Mouse (Mus musculus) hindbrain, embryonic 14.5 days (tissue): ENCODE results near the gene Iqschfp. TPM values are rescaled to one million over a fixed set of nuclear protein-coding genes. Genes with fewer than 3 reads are reported as not detected.

Experiments used
- ATAC-seq: fragments of 200-750 bp; cut with Nextera tagmentation; 2 replicates; pipeline ENCODE4 v1.8.0; 2017; ENCODE audit warnings: moderate number of reproducible peaks, mild to moderate bottlenecking, moderate TSS enrichment, moderate library complexity; ENCODE audit not compliant: low FRiP score
- DNase-seq: peaks from one replicate; pipeline ENCODE4 v3.0.0-alpha.2; 2015; ENCODE audit warnings: low spot score
- H3K27ac ChIP-seq: fragments of 300-500 bp; sonication (generic); 2 replicates; pipeline ENCODE4 v1.5.1; 2014; ENCODE audit warnings: mild to moderate bottlenecking, moderate library complexity
- H3K27me3 ChIP-seq: fragments of 300-500 bp; sonication (generic); 2 replicates; pipeline ENCODE4 v1.6.1; 2014; ENCODE audit warnings: mild to moderate bottlenecking, low read length, mixed read lengths; ENCODE audit not compliant: control insufficient read depth, insufficient read depth
- H3K36me3 ChIP-seq: fragments of 300-500 bp; sonication (generic); replicated peaks from 2 replicates; pipeline ENCODE4 v1.6.1; 2014; ENCODE audit not compliant: control insufficient read depth, insufficient read depth
- H3K4me1 ChIP-seq: fragments of 300-500 bp; sonication (generic); replicated peaks from 2 replicates; pipeline ENCODE4 v1.6.1; 2014; ENCODE audit warnings: antibody characterized with exemption, low read length, mixed read lengths; ENCODE audit not compliant: control insufficient read depth, insufficient read depth
- H3K4me2 ChIP-seq: fragments of 300-500 bp; sonication (generic); replicated peaks from 2 replicates; pipeline ENCODE4 v1.6.1; 2014; ENCODE audit warnings: mild to moderate bottlenecking, moderate library complexity
- H3K4me3 ChIP-seq: fragments of 300-500 bp; sonication (generic); replicated peaks from 2 replicates; pipeline ENCODE4 v1.5.1; 2014; ENCODE audit warnings: mild to moderate bottlenecking, low read length
- H3K9ac ChIP-seq: fragments of 300-500 bp; sonication (generic); 2 replicates; pipeline ENCODE4 v1.6.1; 2014
- H3K9me3 ChIP-seq: fragments of 300-500 bp; sonication (generic); 2 replicates; pipeline ENCODE4 v1.6.1; 2016; ENCODE audit warnings: low read length; ENCODE audit not compliant: control insufficient read depth
- WGBS: fragments of 180-500 bp; shearing (Covaris S2); extraction: QIAGEN DNeasy Blood & Tissue Kit; methylation state at CpG from one replicate; pipeline ENCODE4 v1.1.7; 2014; 5-methylcytosine and 5-hydroxymethylcytosine counted together
- polyA plus RNA-seq: library from polyadenylated mRNA; unstranded; fragments of >200 nt; fragmentation: Nextera tagmentation; extraction: Ambion mirVana; gene quantifications from 2 replicates; pipeline ENCODE4 v1.2.1, GENCODE M21; 2014

Gene Iqschfp
- polyA plus RNA-seq, 1 experiment from 2014 or later = 7.5 TPM

DNA sequence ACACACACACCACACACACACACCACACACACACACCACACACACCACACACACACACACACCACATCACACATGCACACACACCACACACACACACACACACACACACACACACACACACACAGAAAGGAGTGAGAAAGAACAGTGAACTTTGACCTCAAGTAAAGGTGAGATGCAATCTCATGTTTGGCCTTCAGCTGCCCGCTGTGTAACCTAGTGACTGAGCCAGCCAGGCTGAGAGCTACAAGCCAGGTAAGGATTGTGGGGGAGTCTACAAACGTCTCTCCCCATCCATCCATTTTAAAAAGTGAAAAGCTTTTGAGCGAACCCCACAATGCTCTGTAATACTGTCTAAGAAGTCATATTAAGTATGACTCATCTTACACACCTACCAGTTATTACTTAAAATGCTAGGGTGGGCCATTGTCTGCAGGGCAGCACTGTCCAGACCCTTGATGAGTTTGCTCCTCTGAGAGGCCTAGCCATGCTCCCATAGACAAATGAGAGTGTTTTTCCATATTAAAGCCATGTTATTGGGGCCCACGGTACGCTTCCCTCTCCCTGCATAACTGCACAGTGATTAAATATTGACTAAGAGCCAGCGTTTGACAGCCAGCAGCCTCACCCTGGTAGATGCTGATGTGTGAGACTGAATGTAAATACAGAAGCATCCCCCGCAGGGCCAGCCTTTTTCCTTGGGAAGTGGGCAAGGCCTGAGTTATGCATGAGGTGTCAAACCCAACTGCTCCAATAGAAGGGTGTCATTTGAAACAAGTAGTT lies 621.5 kb downstream of the Iqschfp start:
- no peaks in the 10 kb centered on the region for H3K36me3 ChIP-seq
- H3K4me3 ChIP-seq = no peak overlapping the region
- ATAC-seq (peak; percentile 77), DNase-seq (no peak)
- 0 out of 2 replicates have a peak overlapping the region, but pooled peaks have one; percentile 49 for H3K27ac ChIP-seq
- H3K9me3 ChIP-seq = no peaks in the 10 kb centered on the region
- 38% methylated on average over 7 of the region's 7 CpGs for WGBS
- no peak overlapping the region for H3K4me2 ChIP-seq
- H3K9ac ChIP-seq = no peak overlapping the region
- H3K4me1 ChIP-seq = peaks cover 3% of the 10 kb centered on the region; the same call in 1 of the 2 replicates
- no peaks in the 10 kb centered on the region for H3K27me3 ChIP-seq

DNA sequence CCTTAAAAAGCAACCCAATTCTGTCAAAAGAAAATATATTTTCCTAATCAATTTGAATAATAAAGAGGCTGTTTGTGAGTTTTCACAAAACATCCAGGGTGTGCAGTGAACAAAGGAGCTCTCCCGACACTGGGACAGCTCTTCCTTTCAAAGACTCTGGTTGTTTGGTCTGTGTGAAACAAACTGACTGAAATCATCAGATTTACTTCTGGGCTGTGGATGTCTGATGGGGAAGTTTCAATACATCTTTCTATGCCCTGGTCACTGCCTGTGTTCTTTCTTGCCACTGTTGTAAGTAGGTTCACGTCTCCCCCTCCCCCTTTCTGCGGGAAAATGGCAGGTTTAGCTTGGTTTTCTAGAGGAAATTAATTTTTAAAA lies 622.1 kb downstream of the Iqschfp start:
- ATAC-seq (peak; percentile 46), DNase-seq (no peak)
- Histone ChIP-seq H3K4me1 (no peaks in the 10 kb centered on the region; the same call in 1 of the 2 replicates), H3K9ac (no peak overlapping the region), H3K9me3 (no peaks in the 10 kb centered on the region), H3K27me3 (no peaks in the 10 kb centered on the region), H3K4me2 (no peak overlapping the region), H3K4me3 (no peak overlapping the region), H3K36me3 (no peaks in the 10 kb centered on the region), H3K27ac (no peak overlapping the region)
- WGBS = 48% methylated on average over 3 of the region's 3 CpGs

DNA sequence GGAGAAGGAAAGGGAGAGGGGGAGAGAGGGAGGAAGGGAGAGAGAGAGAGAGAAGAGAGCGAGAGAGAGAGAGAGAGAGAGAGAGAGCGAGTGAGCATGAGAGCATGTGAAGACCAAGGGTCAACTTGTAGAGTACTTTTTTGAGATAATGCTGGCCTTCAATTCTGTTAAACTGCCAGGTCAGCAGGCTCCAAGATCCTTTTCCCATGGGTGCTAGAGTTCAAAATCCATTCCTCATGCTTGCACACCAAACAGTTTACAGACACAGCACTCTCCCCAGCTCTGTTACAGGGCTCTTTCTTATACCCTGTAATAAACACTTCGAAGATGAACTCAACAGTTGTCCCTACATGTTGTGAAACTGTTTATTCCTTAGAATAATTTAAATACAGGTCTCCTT lies 622.7 kb downstream of the Iqschfp start:
- no peaks in the 10 kb centered on the region for H3K9me3 ChIP-seq
- ATAC-seq (no peak), DNase-seq (no peak)
- no peak overlapping the region for H3K27ac ChIP-seq
- H3K4me2 ChIP-seq = no peak overlapping the region
- no peaks in the 10 kb centered on the region for H3K27me3 ChIP-seq
- no peaks in the 10 kb centered on the region for H3K36me3 ChIP-seq
- H3K9ac ChIP-seq = no peak overlapping the region
- no peak overlapping the region for H3K4me3 ChIP-seq
- H3K4me1 ChIP-seq = no peaks in the 10 kb centered on the region; the same call in 1 of the 2 replicates
- 90% methylated on average over 3 of the region's 3 CpGs for WGBS

DNA sequence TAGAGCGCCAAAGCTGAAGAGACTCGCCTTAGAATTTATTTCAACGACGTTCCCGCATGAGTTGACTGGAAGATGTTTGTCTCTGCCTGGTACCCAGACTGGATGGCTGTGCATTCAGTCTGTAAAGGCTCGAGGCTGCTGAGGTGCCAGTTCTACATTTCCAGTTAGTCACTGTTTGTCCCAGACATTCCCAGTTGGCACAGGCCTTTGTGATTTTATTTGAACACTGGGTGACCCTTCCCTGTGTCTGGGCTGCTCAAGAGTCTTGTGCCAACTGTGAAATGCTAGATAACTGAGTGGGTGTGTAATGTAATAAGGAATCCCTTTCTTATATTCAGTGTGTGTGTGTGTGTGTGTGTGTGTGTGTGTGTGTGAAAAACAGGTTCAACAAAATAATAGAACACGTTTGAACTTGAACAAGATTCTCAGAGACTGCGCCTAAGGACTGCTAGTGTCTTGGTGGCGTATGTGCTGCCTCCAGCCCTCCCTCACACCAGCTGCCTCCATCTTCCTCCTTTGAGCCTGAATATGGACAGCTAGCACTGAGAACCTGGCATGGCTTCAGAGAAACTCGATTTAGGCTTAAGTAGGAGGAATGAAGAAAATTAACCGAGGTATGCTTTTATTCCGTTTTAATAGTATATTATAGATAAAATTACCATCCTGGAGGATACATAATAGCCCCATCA lies 624.5 kb downstream of the Iqschfp start:
- Histone ChIP-seq H3K27ac (no peak overlapping the region), H3K9me3 (no peaks in the 10 kb centered on the region), H3K27me3 (no peaks in the 10 kb centered on the region), H3K4me3 (no peak overlapping the region), H3K36me3 (no peaks in the 10 kb centered on the region), H3K9ac (no peak overlapping the region), H3K4me2 (no peak overlapping the region), H3K4me1 (no peaks in the 10 kb centered on the region; the same call in 1 of the 2 replicates)
- no peak for ATAC-seq
- DNase-seq = no peak
- WGBS = 70% methylated on average over 12 of the region's 12 CpGs

DNA sequence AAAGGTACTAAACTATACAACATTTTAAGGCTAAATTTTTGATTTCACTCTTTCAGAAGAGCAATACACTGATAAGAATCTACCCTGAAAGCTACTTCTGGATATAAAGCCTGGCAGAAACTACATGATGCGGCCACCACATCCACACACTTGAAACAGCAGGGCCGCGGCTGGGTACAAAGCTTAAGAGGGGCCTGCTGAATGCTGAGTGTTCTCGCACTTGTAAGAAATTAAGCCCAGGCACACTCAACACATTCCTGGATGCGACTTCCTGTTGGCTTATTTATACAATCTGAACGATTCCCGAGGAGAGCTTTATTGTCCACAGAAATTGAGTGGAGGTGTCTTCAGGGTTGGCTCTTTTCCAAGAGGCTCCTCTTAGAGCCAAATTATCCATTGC lies 625.2 kb downstream of the Iqschfp start:
- H3K4me3 ChIP-seq = no peak overlapping the region

DNA sequence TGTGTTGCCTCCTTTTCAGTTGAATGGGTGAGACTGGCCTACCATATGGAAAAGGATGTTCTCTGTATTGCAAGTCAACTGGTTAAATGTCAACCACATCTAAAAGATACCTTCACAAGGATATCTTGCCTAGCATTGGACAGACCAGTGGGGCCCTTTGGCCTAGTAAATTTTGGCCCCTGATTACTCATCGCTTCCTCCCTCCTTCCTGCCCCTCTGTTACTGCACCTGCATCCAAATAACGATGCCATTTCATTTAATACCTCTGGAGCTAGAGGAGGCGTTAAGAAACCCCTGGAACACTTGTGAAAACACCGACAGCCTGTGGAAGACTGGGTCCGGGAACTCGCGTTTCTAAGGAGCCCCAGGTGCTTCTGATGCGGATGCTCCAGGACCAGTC lies 626.0 kb downstream of the Iqschfp start:
- no peak for ATAC-seq
- H3K9ac ChIP-seq = no peak overlapping the region
- H3K4me2 ChIP-seq = no peak overlapping the region
- H3K4me1 ChIP-seq = no peaks in the 10 kb centered on the region; the same call in 1 of the 2 replicates
- H3K36me3 ChIP-seq = no peaks in the 10 kb centered on the region
- no peaks in the 10 kb centered on the region for H3K27me3 ChIP-seq
- 88% methylated on average over 8 of the region's 8 CpGs for WGBS
- no peak overlapping the region for H3K4me3 ChIP-seq
- no peak for DNase-seq
- no peak overlapping the region for H3K27ac ChIP-seq
- H3K9me3 ChIP-seq = no peaks in the 10 kb centered on the region

More for the DNA sequence above, 625.2 kb downstream of the Iqschfp start:
- Histone ChIP-seq H3K4me2 (no peak overlapping the region), H3K27ac (no peak overlapping the region), H3K9ac (no peak overlapping the region), H3K27me3 (no peaks in the 10 kb centered on the region), H3K9me3 (no peaks in the 10 kb centered on the region), H3K4me1 (no peaks in the 10 kb centered on the region; the same call in 1 of the 2 replicates), H3K36me3 (no peaks in the 10 kb centered on the region)
- DNase-seq (no peak), ATAC-seq (no peak)
- WGBS = 61% methylated on average over 7 of the region's 7 CpGs

DNA sequence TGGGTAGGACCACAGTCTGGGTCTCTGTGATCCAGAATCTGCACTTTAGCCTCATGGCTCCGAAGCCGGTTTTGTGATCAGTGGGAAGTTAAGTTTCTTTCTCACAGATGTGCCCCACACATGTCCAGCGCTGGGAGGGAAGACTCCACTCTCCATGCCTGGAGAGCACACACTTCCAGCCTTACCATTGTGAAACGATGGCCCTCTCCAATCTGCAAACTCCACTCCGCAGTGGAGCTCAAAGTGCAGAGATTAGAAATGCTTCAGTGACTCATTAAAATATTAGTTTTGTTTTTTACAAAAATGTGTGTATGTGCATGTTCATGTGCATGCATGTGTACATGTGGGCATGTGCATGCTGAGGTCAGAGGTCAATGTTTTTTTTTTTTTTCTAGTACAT lies 626.6 kb downstream of the Iqschfp start:
- Histone ChIP-seq H3K27me3 (no peaks in the 10 kb centered on the region), H3K4me3 (no peak overlapping the region), H3K27ac (no peak overlapping the region), H3K4me2 (no peak overlapping the region), H3K9me3 (no peaks in the 10 kb centered on the region), H3K9ac (no peak overlapping the region), H3K4me1 (no peaks in the 10 kb centered on the region; the same call in 1 of the 2 replicates), H3K36me3 (no peaks in the 10 kb centered on the region)
- ATAC-seq (no peak), DNase-seq (no peak)
- 97% methylated on average over 5 of the region's 5 CpGs for WGBS

DNA sequence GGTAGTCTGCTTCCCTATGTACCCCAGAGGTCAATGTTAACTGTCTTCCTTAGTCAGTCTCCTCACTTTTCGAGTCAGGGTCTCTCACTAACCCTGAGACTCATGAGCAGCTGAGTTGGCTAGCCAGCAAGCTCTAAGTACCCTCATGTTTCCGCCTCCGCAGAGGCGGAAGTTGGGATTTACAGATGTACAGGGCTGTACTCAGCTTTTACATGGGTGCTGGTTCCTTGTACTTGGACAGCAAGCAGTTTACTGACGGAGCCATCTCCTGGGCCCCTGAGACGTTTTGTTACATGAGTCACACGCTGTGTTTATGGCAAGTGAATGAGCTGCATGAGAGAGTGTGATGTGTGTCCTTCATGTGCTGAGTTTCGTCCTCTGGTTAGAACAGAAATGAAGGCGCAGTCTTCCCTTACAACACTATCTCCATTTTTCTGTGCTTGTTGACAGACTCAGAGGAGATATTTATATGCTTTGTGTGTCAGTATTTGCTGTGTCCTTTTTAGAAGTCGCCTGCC lies 633.4 kb downstream of the Iqschfp start:
- Histone ChIP-seq H3K9ac (no peak overlapping the region), H3K36me3 (no peaks in the 10 kb centered on the region), H3K4me2 (no peak overlapping the region), H3K27me3 (no peaks in the 10 kb centered on the region), H3K9me3 (no peaks in the 10 kb centered on the region), H3K27ac (no peak overlapping the region), H3K4me3 (no peak overlapping the region), H3K4me1 (peaks cover 8% of the 10 kb centered on the region; the same call in 1 of the 2 replicates)
- WGBS = 89% methylated on average over 10 of the region's 10 CpGs
- ATAC-seq (no peak), DNase-seq (no peak)

DNA sequence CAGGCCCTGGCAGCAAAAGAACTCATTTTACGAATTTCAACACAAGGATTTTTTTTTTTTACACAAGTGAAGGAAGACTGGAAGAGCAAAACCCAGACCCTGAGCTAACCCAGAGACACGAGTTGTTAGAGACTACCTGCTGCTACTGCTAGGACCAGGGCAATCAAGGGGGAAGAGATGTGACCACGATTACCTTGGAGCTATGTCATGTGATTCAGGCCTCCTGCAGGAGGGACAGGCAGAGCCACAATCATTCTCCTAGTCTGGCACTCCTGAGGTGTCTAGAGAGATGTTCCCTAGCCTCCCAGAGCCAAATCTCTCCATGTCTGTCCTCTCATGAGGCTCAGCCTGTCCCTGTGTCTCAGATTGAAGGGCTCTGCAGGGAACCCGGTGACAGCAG lies 634.4 kb downstream of the Iqschfp start:
- 59% methylated on average over 4 of the region's 4 CpGs for WGBS
- Histone ChIP-seq H3K4me2 (no peak overlapping the region), H3K9ac (no peak overlapping the region), H3K27ac (no peak overlapping the region), H3K4me1 (peaks cover 8% of the 10 kb centered on the region; the same call in 1 of the 2 replicates), H3K27me3 (no peaks in the 10 kb centered on the region), H3K9me3 (no peaks in the 10 kb centered on the region), H3K4me3 (no peak overlapping the region), H3K36me3 (no peaks in the 10 kb centered on the region)
- DNase-seq = no peak
- no peak for ATAC-seq
